Mouse (Mus musculus): ENCODE data around the gene Amh.

The Amh gene

DNA sequence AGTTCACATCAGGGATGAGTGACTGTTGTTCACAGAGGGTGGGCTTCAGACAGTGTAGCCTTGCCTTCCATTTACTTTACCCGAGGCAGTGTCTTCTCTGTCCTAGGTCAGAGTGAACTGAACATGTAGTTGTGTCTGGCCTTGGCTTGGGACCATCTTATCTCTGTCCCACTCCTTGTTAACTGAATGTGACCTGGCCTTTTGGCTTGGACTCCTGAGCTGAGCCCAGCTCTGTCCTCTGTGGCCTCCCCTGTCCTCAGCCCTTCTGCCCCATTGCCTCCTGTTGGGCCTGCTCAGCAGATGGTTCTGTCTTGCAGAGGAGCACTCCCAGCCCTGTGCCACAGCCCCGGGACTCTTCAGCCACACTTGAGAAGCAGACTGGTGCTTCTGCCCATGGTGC lies 17.5 kb upstream of the Amh start:
- DNase-seq: peak; percentile 36

DNA sequence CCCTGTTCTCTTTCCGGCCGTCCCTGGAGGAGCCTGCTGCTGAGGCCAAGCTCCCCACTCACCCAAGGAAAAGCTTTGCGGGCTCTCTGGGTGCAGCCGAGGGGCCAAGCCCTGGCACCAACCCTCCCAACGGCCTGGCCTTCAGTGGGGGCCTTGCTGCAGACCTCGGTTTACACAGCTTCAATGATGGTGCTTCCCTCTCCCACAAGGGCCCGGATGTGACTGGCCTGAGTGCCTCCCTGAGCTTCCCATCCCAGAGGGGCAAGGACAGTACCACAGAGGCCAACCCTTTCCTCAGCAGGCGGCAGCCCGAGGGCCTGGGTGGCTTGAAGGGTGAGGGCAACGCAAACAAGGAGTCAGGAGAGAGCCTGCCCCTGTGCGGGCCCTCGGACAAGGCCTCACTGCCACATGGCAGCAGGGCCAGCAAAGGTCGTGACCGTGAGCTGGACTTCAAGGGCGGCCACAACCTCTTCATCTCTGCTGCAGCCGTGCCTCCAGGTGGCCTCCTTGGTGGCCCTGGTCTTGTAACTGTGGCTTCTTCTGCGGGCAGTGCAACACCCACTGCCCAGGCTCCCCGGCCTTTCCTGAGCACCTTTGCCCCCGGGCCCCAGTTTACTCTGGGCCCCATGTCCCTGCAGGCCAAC lies 14.2 kb upstream of the Amh start:
- DNase-seq: peak; percentile 42

DNA sequence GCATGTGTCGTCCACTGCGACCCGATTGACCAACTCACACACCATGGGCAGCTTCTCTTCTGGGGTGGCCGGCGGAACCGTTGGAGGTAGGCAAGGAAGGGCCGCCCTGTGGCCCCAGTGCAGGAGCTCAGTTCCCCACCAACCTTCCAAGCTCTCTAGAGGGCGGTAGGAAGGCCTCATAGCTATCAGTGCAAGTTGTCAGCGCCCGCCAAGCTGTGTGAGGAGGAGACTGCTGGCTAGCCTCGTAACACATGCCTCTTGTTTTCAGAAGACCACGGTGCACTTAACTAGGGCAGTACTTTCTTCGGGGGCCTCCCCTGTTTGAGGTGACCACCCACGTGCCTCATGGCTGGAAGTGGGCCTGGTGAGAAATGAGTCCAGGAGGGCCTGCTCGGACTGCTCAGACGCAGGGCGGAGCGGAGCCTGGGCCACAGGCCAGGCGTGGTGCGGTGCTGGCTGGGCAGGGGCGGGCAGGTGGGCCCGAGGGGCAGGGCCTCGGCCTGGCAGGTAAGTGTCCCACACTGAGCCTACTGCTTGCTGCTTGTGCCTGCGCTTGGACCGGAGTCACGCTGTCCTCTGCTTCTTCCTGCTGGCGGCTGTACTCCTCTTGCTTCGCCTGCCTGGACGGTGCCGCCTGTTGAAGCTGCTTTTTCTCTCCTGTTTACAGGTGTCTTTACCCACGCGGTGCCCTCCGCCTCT lies 13.4 kb upstream of the Amh start:
- DNase-seq: peak; percentile 76

DNA sequence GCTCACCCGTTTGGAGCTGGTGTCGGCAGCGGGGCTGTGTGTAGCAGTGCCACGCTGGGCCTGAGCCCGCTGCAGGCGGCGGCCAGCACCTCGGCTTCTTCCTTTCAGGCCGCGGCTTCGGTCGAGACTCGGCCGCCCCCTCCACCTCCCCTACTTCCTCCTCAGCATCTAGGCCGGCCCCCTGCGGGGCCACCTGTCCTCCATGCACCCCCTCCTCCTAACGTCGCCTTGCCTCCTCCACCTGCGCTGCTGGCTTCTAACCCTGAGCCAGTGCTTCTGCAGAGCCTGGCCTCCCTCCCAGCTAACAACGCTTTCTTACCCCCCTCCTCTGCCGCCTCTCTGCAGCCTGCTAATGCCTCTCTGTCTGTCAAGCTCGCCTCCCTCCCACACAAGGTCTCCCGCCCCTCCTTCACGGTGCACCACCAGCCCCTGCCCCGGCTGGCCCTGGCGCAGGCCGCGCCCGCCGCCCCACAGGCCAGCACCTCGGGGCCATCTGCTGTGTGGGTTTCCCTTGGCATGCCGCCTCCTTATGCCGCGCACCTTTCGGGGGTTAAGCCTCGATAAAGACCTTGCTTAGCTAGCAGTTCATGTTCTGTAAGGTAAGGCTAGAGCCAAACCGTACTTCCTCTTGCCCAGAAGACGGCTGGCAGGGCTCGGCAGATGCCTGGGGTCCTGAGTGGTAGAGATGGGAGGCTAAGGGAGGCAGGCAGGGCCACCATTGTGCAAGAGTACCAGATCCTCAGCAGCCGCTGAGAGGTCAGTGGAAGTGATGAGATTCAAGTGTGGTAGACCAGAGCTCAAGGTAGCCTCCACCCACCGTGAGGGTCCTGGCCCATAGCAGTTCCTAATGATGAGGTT lies 12.6 kb upstream of the Amh start:
- peak; percentile 88 for DNase-seq

DNA sequence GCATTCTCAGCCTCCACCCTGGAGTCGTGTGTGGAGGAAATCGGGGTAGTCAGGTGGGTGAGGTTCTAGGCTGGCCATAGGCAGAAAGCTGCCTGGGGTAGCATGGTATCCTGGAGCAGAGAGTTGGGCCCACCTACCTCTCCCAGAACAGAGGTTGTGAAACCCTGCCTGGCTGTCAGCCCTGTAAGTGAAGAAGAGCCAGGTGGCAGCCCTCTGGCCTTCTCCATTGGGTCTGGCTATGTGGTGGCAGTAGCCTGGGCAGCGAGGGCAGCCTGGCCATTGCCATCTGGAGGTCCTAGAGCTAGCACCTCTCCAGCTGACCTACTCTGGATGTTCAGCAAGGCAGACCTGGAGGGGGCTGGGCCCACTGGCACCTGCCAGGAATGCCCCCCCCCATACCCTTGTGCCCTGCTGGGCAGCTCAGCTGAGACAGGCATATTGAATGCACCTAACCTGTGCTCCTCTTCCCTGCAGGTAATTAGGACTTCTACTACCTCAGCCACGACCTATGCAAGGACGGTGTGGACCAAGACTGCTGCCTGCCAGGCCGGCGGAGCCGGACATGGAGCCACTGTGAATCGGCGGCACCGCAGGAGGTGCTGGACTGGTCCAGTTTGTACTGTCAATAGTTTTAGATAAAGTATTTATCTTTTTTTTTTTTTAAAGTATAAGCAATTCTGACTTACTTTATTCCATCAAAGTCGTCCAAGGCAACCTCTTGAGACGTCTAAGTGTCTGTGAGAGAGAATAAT lies 11.8 kb upstream of the Amh start:
- DNase-seq: peak; percentile 80

DNA sequence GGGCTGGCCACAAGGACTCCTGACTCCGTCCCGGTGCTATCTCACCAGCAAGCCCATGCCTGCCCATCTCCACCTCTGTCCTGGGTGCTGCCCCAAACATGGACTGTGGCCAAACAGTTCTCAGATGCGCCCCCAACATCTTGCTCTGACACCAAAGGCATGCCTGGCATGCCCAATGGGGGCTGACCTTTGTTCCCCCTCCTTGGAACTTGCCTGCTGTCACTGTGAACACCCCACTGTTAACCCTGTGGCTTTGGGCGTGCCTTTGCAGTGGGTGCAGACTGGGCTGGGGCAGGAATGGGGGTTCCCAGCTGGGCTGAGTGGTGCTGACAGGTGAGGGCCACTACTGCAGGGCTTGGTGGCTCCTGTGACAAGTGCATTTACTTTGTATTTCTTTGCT lies 11.2 kb upstream of the Amh start:
- DNase-seq: peak; percentile 68

DNA sequence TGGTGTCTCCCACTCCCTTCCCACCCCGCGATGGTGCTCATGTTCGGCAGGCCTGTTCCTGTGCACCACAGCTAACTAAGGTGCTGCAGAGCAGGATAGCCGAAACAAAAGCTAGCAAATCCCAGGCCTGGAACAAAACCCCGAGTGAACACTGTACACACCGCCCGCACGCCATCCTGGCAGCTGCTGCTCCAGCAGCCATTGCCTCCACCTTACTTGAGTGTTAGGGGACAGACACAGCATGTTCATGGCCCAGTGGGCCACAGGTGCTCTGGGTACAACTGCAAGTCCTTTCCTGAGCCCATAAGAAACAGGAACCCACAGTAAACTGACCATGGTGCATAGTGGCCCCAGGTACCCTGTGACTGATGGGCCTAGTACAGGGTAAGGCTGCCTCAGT lies 10.3 kb upstream of the Amh start:
- DNase-seq: peak; percentile 41

DNA sequence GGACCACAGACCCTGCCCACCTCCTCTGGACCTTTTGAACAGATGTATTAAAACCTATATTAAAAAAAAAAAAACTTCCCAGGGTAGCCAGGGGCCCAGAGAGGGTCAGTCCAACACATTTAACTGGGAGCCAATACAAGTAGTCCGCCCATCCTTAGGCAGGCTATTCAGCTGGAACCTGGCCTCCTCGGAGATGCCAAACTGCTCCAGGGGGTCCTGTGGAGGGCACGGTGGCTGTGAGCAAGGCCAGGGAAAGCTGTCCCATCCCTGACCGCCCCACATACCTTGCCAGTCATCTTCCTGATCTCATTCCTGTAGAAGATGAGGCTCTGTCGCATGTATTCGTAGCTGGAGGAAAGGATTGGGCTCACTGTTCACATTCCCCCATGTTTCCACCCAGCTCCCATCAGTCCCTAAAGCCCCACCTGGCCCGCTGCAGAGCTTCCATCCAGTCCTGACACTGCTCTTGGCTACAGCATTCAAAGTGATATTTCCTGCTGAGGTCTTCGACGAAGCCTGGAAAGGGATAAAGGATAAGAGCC lies 8.7 kb upstream of the Amh start:
- DNase-seq: peak; percentile 63

DNA sequence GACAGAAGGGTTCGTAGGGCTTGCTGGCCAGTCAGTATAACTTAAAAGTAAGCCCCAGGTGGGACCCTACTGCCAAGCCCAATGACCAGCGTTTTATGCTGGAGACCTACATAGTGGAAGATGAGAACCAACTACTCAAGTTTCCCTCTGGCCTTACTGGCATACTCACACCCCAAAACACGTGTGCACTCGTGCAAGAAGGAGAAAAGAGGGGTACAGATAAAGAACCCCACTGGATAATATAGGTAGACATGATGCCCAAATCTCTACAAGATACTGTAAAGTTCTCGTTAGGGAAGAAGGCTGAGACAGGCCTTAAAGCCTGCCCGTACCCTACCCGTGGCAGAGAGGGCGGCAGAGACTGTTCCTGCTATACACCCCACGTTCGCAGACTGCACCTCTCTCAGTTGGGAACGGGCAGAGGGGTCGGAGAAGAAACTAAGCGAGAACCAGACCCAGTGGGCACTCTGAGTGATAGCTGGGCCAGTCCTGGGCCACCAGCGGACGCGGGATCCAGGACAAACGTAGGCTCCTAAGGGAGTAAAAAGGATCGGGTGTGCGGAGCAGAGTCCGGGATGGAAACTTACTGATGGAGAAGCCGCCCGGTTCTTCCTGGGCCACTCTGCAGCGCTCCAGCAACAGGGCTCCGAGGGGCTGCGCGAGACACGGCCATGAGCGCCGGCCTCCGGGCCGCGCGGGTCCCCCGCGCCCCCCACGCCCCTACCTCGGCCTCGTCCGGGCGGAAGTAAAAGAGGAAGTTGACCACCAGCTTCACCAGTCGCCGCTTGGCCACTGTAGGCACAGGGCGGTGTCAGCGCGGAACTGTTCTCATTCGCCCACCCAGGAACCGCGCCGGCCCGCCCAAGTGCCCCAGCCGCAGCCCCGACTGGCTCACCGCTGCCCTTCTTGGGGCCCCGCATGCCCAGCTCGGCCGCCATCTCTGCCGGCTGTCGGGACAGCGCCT lies 7.6 kb upstream of the Amh start:
- DNase-seq: no peak

DNA sequence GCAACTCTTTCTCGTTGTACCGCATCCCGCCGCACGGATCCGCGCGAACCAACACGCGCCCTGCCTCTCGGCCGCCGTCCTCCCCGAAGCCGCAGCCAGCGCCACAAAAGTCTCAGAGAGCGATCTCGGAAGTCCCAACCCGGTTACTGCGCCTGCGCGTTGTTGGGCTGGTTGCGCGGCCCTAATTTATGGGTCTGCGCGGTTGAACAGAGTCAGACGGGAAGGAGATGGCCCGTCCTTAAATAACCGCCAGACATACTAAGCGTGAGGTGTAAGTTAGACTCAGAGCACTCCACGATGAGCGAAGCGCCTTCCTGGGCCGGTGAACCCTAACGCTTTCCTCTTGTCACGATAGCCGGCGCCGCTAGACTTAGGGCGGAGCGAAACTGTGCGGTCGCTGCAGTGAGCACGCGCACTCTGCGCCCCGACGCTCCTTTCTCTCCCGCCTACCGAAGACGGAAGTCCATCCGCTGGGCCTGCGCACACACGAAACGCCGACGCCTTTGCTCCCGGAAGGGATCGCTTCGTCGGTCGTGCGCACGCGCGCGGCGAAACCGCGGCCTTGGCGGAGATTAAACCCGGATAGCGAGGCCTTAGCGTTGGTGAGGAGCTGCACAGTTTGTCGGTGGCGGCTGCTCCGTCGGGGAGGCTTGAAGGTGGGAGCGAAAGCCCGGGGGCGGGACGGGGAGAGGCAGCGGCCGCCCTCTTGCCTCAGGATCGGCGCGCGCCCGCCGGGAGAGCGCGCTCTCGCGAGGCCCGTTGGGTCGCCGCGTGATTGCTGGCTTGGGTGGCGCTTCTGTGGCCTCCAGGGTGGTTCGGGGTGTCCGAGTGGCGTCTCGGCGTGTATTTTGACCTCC lies 6.7 kb upstream of the Amh start, which contains the start of the genes Sf3a2 and Plekhj1:
Sf3a2 (plus strand) TSS at position 49 of the 857 bp plus-strand sequence.
Plekhj1 (minus strand) TSS at position 477 of the 857 bp plus-strand sequence.
- peak; percentile 97 for DNase-seq

DNA sequence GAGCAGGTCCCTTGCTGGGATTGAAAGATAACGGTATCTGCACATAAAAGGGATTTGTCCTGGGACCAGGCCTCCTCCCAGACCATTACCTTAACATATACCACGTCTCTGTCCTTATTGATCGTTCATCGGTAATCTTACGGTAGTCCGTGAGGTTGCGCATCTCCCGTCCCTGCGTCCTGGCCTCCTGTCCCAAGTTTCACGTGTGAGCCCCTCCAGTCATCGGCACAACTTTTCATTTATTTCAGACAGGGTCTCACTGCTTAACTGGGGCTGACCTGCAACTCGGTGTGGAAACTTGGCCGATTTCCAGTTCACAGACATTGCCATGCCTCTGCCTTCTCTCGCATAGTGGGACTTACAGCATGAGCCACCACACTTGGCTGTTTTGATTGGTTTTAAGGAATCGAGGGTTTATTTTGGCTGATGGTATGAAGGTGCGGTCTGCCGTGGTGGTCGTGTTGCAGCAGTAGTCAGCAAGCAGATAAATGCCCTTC lies 5.9 kb upstream of the Amh start:
- DNase-seq: no peak

DNA sequence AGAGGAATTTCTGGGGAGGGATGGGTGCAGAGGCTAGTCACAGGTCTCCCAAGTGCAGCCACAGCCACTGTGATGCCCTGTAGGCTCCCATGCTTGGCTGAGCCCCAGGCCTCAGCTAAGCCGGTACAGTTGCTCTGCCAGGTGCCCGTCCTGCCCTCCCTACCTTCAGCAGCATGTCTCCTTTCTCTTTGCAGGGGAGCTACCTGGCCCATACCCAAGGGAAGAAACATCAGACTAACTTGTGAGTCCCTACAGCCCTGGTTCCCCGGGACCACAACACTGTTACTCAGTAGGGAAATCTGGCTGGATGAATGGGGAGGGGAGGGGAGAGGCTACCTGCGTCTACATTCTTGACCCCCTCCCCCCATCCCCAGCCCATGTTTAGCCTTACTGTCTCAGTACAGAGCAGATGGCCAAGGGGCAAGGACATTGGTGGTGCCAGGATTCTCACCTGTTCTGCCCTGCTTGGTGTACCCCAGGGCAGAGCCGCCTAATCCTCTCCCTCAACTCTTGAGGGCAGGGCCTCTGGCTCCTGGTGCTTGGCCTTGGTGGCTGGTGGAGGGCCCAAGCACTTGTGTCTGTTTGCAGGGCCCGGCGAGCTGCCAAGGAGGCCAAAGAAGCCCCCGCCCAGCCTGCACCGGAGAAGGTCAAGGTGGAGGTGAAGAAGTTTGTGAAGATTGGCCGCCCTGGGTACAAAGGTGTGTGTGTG lies 2.7 kb upstream of the Amh start:
- peak; percentile 55 for DNase-seq

DNA sequence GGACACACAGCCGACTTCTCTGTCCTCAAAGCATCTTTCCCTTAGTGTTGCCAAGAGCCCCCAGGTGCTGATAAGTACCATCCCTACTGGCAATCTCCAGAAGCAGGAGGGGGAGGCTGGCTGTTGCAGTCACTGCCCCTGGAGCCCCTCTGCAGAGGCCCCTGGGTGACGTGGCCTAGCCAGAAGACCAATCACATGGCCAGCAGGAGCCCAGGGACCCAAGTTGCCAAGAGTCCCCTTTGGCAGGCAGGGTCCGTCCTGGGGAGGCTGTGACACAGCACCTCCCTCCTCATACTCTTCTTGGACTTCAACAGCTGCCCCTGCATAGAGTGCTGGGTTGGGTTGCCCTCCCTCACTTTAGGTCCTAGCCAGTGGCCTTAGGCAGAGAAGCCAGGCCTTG lies 2.0 kb upstream of the Amh start:
- DNase-seq: peak; percentile 42

DNA sequence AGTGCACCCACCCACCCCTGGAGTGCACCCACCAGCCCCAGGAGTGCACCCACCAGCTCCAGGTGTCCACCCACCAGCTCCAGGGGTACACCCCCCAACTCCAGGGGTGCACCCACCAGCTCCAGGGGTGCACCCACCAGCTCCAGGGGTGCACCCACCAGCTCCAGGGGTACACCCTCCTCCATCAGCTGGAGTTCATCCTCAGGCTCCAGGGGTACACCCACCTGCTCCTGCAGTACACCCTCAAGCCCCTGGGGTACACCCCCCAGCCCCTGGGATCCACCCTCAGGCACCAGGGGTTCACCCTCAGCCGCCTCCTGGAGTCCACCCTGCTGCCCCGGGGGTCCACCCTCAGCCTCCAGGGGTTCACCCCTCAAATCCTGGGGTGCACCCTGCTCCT lies 703 bp upstream of the Amh start:
- peak; percentile 57 for DNase-seq

DNA sequence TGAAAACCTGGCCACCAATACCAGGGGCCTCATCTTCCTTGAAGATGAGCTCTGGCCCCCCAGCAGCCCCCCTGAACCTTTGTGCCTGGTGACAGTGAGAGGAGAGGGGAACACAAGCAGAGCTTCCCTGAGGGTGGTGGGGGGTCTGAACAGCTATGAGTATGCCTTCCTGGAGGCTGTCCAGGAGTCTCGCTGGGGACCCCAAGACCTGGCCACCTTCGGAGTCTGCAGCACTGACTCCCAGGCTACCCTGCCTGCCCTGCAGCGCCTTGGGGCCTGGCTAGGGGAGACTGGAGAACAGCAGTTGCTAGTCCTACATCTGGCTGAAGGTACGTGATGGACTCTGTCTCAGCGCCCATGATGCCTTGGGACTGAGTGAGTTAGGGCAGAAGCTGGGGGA lies 279 bp downstream of the Amh start:
- peak; percentile 64 for DNase-seq

DNA sequence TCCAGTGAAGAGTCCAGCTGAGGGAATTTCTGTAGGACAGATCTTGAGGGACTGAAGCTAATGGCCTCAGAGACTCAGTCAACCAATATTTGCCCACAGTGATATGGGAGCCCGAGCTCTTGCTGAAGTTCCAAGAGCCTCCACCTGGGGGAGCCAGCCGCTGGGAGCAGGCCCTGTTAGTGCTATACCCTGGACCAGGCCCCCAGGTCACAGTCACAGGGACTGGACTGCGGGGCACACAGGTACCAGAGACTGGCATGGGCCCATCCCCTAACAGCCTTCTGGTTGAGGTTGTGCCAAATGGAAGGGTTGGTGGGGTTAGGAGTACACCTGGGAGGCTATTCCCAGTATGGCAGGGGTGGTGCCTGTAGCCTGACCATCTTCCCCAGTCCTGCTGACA lies 882 bp downstream of the Amh start:
- DNase-seq: peak; percentile 83

DNA sequence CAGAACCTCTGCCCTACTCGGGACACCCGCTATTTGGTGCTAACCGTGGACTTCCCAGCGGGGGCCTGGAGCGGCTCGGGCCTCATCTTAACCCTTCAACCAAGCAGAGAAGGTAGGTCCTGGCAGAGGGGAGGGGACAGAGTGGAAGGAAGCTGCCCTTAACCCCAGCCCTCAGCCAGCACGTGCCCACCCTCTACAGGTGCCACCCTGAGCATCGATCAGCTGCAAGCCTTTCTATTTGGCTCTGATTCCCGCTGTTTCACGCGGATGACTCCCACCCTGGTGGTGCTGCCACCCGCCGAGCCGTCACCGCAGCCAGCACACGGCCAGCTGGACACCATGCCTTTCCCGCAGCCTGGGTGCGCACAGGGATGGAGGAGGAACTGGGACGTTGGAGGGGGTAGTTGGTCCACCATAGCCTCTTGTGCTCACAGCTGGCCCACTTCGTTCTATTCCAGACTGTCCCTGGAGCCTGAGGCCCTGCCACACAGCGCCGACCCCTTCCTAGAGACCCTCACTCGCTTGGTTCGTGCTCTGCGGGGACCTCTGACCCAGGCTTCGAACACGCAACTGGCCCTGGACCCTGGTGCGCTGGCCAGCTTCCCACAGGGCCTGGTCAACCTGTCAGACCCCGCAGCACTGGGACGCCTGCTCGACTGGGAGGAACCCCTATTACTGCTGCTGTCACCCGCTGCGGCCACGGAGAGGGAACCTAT lies 1.5 kb downstream of the Amh start:
- DNase-seq: peak; percentile 74

DNA sequence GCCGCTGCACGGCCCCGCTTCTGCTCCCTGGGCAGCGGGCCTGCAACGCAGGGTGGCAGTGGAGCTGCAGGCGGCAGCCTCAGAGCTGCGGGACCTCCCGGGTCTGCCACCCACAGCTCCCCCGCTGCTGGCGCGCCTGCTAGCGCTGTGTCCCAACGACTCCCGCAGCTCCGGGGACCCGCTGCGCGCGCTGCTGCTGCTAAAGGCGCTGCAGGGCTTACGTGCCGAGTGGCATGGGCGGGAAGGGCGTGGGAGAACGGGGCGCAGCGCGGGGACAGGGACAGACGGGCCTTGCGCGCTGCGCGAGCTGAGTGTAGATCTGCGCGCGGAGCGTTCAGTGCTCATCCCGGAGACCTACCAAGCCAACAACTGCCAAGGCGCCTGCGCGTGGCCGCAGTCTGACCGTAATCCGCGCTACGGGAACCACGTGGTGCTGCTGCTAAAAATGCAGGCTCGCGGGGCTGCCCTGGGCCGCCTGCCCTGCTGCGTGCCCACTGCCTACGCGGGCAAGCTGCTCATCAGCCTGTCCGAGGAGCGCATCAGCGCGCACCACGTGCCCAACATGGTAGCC lies 2.1 kb downstream of the Amh start:
- peak; percentile 93 for DNase-seq
